Mouse (Mus musculus) hindbrain, embryonic 10.5 days (tissue): ENCODE data around the gene Rbm46. TPM values are rescaled to one million over a fixed set of nuclear protein-coding genes. Genes with fewer than 3 reads are reported as not detected.

Experiments
- DNase-seq: peaks from one replicate; pipeline ENCODE4 v3.0.0-alpha.2; 2017; ENCODE audit warnings: low spot score
- H3K27ac ChIP-seq: fragments of 300-500 bp; sonication (generic); 2 replicates; pipeline ENCODE4 v1.5.1; 2016; ENCODE audit warnings: mild to moderate bottlenecking, moderate library complexity
- H3K27me3 ChIP-seq: fragments of 300-500 bp; sonication (generic); 2 replicates; pipeline ENCODE4 v1.6.1; 2016; ENCODE audit warnings: mild to moderate bottlenecking; ENCODE audit not compliant: poor library complexity, insufficient read depth, severe bottlenecking
- H3K36me3 ChIP-seq: fragments of 300-500 bp; sonication (generic); 2 replicates; pipeline ENCODE4 v1.6.1; 2016; ENCODE audit warnings: mild to moderate bottlenecking, moderate library complexity
- H3K4me1 ChIP-seq: fragments of 300-500 bp; sonication (generic); replicated peaks from 2 replicates; pipeline ENCODE4 v1.6.1; 2016; ENCODE audit warnings: mild to moderate bottlenecking
- H3K4me3 ChIP-seq: fragments of 300-500 bp; sonication (generic); 2 replicates; pipeline ENCODE4 v1.5.1; 2016; ENCODE audit warnings: mild to moderate bottlenecking, moderate library complexity
- H3K9me3 ChIP-seq: fragments of 300-500 bp; sonication (generic); 2 replicates; pipeline ENCODE4 v1.6.1; 2016; ENCODE audit warnings: mild to moderate bottlenecking, moderate library complexity
- WGBS: fragments of 180-500 bp; shearing (Covaris S2); methylation state at CpG from one replicate; pipeline ENCODE4 v1.1.7; 2016; 5-methylcytosine and 5-hydroxymethylcytosine counted together
- polyA plus RNA-seq: library from polyadenylated mRNA; unstranded; fragments of >200 nt; fragmentation: Nextera tagmentation; extraction: Ambion mirVana; gene quantifications from 2 replicates; pipeline ENCODE4 v1.2.1, GENCODE M21; 2016

Gene Rbm46
- polyA plus RNA-seq, result 1.9 and 2.2 TPM in 2 replicates

GRCm38 (mm10) chr3:82876372-82876739 lies at the start of gene Rbm46:
Gene Rbm46, minus strand, starts transcription at chr3:82876483.
- no peaks in the 10 kb centered on the region for H3K36me3 ChIP-seq
- H3K9me3 ChIP-seq, result peaks cover 8% of the 10 kb centered on the region
- peaks cover 10% of the 10 kb centered on the region for H3K4me1 ChIP-seq
- 25% methylated on average over 36 of the region's 36 CpGs for WGBS
- DNase-seq, result peak; percentile 84
- H3K27ac ChIP-seq, result peak within 1 kb of the TSS; percentile 53; the same call in 1 of the 2 replicates
- peaks cover 29% of the 10 kb centered on the region for H3K27me3 ChIP-seq
- peak within 1 kb of the TSS; percentile 47 for H3K4me3 ChIP-seq

- H3K27me3 ChIP-seq, result no peaks in the 10 kb centered on the region
- no peaks in the 10 kb centered on the region for H3K9me3 ChIP-seq
- no peak for DNase-seq
- 25% methylated on average over 1 of the region's 1 CpGs for WGBS
- no peak overlapping the region for H3K27ac ChIP-seq
- no peaks in the 10 kb centered on the region for H3K36me3 ChIP-seq
- H3K4me3 ChIP-seq, result no peak overlapping the region
- H3K4me1 ChIP-seq, result no peaks in the 10 kb centered on the region
These were observed 39.3 kb upstream of the Rbm46 start for GRCm38 (mm10) chr3:82915632-82916031.

GRCm38 (mm10) chr3:82908671-82909070 lies 32.4 kb upstream of the Rbm46 start:
- 89% methylated on average over 2 of the region's 2 CpGs for WGBS
- H3K36me3 ChIP-seq, result no peaks in the 10 kb centered on the region

GRCm38 (mm10) chr3:82904211-82904908 lies 28.1 kb upstream of the Rbm46 start:
- Histone ChIP-seq H3K4me1 (peaks cover 16% of the 10 kb centered on the region), H3K4me3 (peak overlapping the region; percentile 61), H3K27ac (no peak overlapping the region), H3K9me3 (no peaks in the 10 kb centered on the region), H3K27me3 (peaks cover 47% of the 10 kb centered on the region), H3K36me3 (no peaks in the 10 kb centered on the region)
- under 1% methylated on average over 31 of the region's 31 CpGs for WGBS
- DNase-seq, result peak; percentile 30

More at GRCm38 (mm10) chr3:82908671-82909070, 32.4 kb upstream of the Rbm46 start:
- Histone ChIP-seq H3K4me3 (no peak overlapping the region), H3K4me1 (peaks cover 10% of the 10 kb centered on the region), H3K9me3 (no peaks in the 10 kb centered on the region), H3K27me3 (peaks cover 28% of the 10 kb centered on the region), H3K27ac (no peak overlapping the region)
- no peak for DNase-seq

- WGBS, result under 1% methylated on average over 35 of the region's 35 CpGs
- peaks cover 16% of the 10 kb centered on the region for H3K4me1 ChIP-seq
- peak; percentile 42 for DNase-seq
- no peaks in the 10 kb centered on the region for H3K9me3 ChIP-seq
- H3K27me3 ChIP-seq, result peaks cover 47% of the 10 kb centered on the region
- H3K4me3 ChIP-seq, result peak within 1 kb of the TSS; percentile 61
- no peak within 1 kb of the TSS for H3K27ac ChIP-seq
- no peaks in the 10 kb centered on the region for H3K36me3 ChIP-seq
These were observed 27.4 kb upstream of the Rbm46 start, which contains the start of gene Lrat for GRCm38 (mm10) chr3:82903613-82904205. Gene Lrat, minus strand, starts transcription at chr3:82903973.

GRCm38 (mm10) chr3:82902757-82903612 lies 26.7 kb upstream of the Rbm46 start:
- peak; percentile 10 for DNase-seq

GRCm38 (mm10) chr3:82888842-82889241 lies 12.6 kb upstream of the Rbm46 start:
- Histone ChIP-seq H3K27ac (no peak overlapping the region), H3K4me3 (no peak overlapping the region), H3K4me1 (no peaks in the 10 kb centered on the region), H3K9me3 (no peaks in the 10 kb centered on the region), H3K36me3 (no peaks in the 10 kb centered on the region), H3K27me3 (no peaks in the 10 kb centered on the region)
- 11% methylated on average over 2 of the region's 2 CpGs for WGBS
- DNase-seq, result no peak

More at GRCm38 (mm10) chr3:82902757-82903612, 26.7 kb upstream of the Rbm46 start:
- WGBS, result 23% methylated on average over 20 of the region's 20 CpGs
- H3K9me3 ChIP-seq, result no peaks in the 10 kb centered on the region
- no peak overlapping the region for H3K27ac ChIP-seq
- H3K4me3 ChIP-seq, result peak overlapping the region; percentile 61
- H3K27me3 ChIP-seq, result peaks cover 47% of the 10 kb centered on the region
- H3K36me3 ChIP-seq, result no peaks in the 10 kb centered on the region
- peaks cover 16% of the 10 kb centered on the region for H3K4me1 ChIP-seq

GRCm38 (mm10) chr3:82877258-82877657 lies 975 bp upstream of the Rbm46 start:
- peaks cover 8% of the 10 kb centered on the region for H3K9me3 ChIP-seq
- H3K27ac ChIP-seq, result no peak overlapping the region
- DNase-seq, result peak; percentile 18
- H3K36me3 ChIP-seq, result no peaks in the 10 kb centered on the region
- 3% methylated on average over 4 of the region's 4 CpGs for WGBS
- H3K4me1 ChIP-seq, result peaks cover 10% of the 10 kb centered on the region
- peaks cover 29% of the 10 kb centered on the region for H3K27me3 ChIP-seq
- no peak overlapping the region for H3K4me3 ChIP-seq

- 26% methylated on average over 69 of the region's 69 CpGs for WGBS
These were observed 462 bp downstream of the Rbm46 start for GRCm38 (mm10) chr3:82875671-82876371.

GRCm38 (mm10) chr3:82857414-82858077 lies 18.7 kb downstream of the Rbm46 start:
- 24% methylated on average over 4 of the region's 4 CpGs for WGBS
- Histone ChIP-seq H3K27me3 (no peaks in the 10 kb centered on the region), H3K9me3 (no peaks in the 10 kb centered on the region), H3K4me1 (no peaks in the 10 kb centered on the region), H3K27ac (no peak overlapping the region), H3K36me3 (no peaks in the 10 kb centered on the region), H3K4me3 (no peak overlapping the region)
- DNase-seq, result peak; percentile 17

More at GRCm38 (mm10) chr3:82875671-82876371, 462 bp downstream of the Rbm46 start:
- Histone ChIP-seq H3K36me3 (no peaks in the 10 kb centered on the region), H3K27me3 (peaks cover 29% of the 10 kb centered on the region), H3K9me3 (peaks cover 8% of the 10 kb centered on the region), H3K4me1 (peaks cover 10% of the 10 kb centered on the region), H3K4me3 (peak overlapping the region; percentile 47), H3K27ac (peak overlapping the region; percentile 53; the same call in 1 of the 2 replicates)
- DNase-seq, result peak; percentile 18

GRCm38 (mm10) chr3:82825165-82825564 lies 51.1 kb downstream of the Rbm46 start:
- H3K27me3 ChIP-seq, result no peaks in the 10 kb centered on the region
- no peaks in the 10 kb centered on the region for H3K36me3 ChIP-seq
- H3K4me3 ChIP-seq, result no peak overlapping the region
- no peak overlapping the region for H3K27ac ChIP-seq
- no peaks in the 10 kb centered on the region for H3K4me1 ChIP-seq
- DNase-seq, result no peak
- H3K9me3 ChIP-seq, result no peaks in the 10 kb centered on the region
- WGBS, result 84% methylated on average over 9 of the region's 9 CpGs

- WGBS, result 92% methylated on average over 3 of the region's 3 CpGs
- Histone ChIP-seq H3K4me1 (no peaks in the 10 kb centered on the region), H3K9me3 (no peaks in the 10 kb centered on the region), H3K4me3 (no peak overlapping the region), H3K27me3 (no peaks in the 10 kb centered on the region), H3K27ac (no peak overlapping the region), H3K36me3 (no peaks in the 10 kb centered on the region)
- no peak for DNase-seq
These were observed 64.4 kb downstream of the Rbm46 start for GRCm38 (mm10) chr3:82811851-82812250.
